Mouse (Mus musculus) midbrain, embryonic 13.5 days (tissue): ENCODE data around the gene Psmd6. TPM values are rescaled to one million over a fixed set of nuclear protein-coding genes. Genes with fewer than 3 reads are reported as not detected.

Experiments
- ATAC-seq: fragments of 200-750 bp; cut with Nextera tagmentation; 2 replicates; pipeline ENCODE4 v1.8.0; 2017; ENCODE audit warnings: mild to moderate bottlenecking, moderate TSS enrichment, moderate library complexity
- H3K27ac ChIP-seq: fragments of 300-500 bp; sonication (generic); 2 replicates; pipeline ENCODE4 v1.5.1; 2015; ENCODE audit warnings: inconsistent platforms, mild to moderate bottlenecking, moderate library complexity
- H3K27me3 ChIP-seq: fragments of 300-500 bp; sonication (generic); 2 replicates; pipeline ENCODE4 v1.6.1; 2015; ENCODE audit warnings: mild to moderate bottlenecking, inconsistent platforms
- H3K36me3 ChIP-seq: fragments of 300-500 bp; sonication (generic); 2 replicates; pipeline ENCODE4 v1.6.1; 2015; ENCODE audit warnings: mild to moderate bottlenecking, inconsistent platforms
- H3K4me1 ChIP-seq: fragments of 300-500 bp; sonication (generic); replicated peaks from 2 replicates; pipeline ENCODE4 v1.6.1; 2015; ENCODE audit warnings: inconsistent platforms
- H3K4me2 ChIP-seq: fragments of 300-500 bp; sonication (generic); replicated peaks from 2 replicates; pipeline ENCODE4 v1.6.1; 2015; ENCODE audit warnings: moderate library complexity, mild to moderate bottlenecking, inconsistent platforms
- H3K4me3 ChIP-seq: fragments of 300-500 bp; sonication (generic); replicated peaks from 2 replicates; pipeline ENCODE4 v1.5.1; 2015; ENCODE audit warnings: mild to moderate bottlenecking, inconsistent platforms
- H3K9ac ChIP-seq: fragments of 300-500 bp; sonication (generic); replicated peaks from 2 replicates; pipeline ENCODE4 v1.6.1; 2015; ENCODE audit warnings: mild to moderate bottlenecking, inconsistent platforms
- H3K9me3 ChIP-seq: fragments of 300-500 bp; sonication (generic); 2 replicates; pipeline ENCODE4 v1.6.1; 2016; ENCODE audit warnings: mild to moderate bottlenecking, inconsistent platforms
- WGBS: fragments of 180-500 bp; shearing (Covaris S2); methylation state at CpG from one replicate; pipeline ENCODE4 v1.1.7; 2015; 5-methylcytosine and 5-hydroxymethylcytosine counted together
- polyA plus RNA-seq: library from polyadenylated mRNA; unstranded; fragments of >200 nt; fragmentation: Nextera tagmentation; extraction: Ambion mirVana; gene quantifications from 2 replicates; pipeline ENCODE4 v1.2.1, GENCODE M21; 2015

Psmd6 gene
- polyA plus RNA-seq, 1 experiment from 2014 or later, result 285 TPM

GRCm38 (mm10) chr14:14083811-14084210, 37.0 kb downstream of the Psmd6 start:
- Histone ChIP-seq H3K9ac (no peak overlapping the region), H3K36me3 (peaks cover 7% of the 10 kb centered on the region), H3K4me2 (no peak overlapping the region), H3K4me1 (no peaks in the 10 kb centered on the region), H3K9me3 (no peaks in the 10 kb centered on the region), H3K4me3 (no peak overlapping the region), H3K27me3 (no peaks in the 10 kb centered on the region), H3K27ac (no peak overlapping the region)
- 97% methylated on average over 8 of the region's 8 CpGs for WGBS
- ATAC-seq, result no peak

GRCm38 (mm10) chr14:14080604-14081194, 40.1 kb downstream of the Psmd6 start:
- Histone ChIP-seq H3K27ac (no peak overlapping the region), H3K4me3 (no peak overlapping the region), H3K9me3 (no peaks in the 10 kb centered on the region), H3K4me2 (no peak overlapping the region), H3K27me3 (no peaks in the 10 kb centered on the region), H3K4me1 (no peaks in the 10 kb centered on the region), H3K36me3 (no peaks in the 10 kb centered on the region), H3K9ac (no peak overlapping the region)
- ATAC-seq, result no peak
- 92% methylated on average over 6 of the region's 6 CpGs for WGBS

- H3K27me3 ChIP-seq, result no peaks in the 10 kb centered on the region
- no peak overlapping the region; the same call in 1 of the 2 replicates for H3K9ac ChIP-seq
- WGBS, result 30% methylated on average over 4 of the region's 4 CpGs
- H3K4me1 ChIP-seq, result peaks cover 50% of the 10 kb centered on the region
- no peak for ATAC-seq
- H3K4me3 ChIP-seq, result no peak overlapping the region
- peak overlapping the region; percentile 83 for H3K27ac ChIP-seq
- no peaks in the 10 kb centered on the region for H3K9me3 ChIP-seq
- H3K4me2 ChIP-seq, result peak overlapping the region; percentile 11; the same call in 1 of the 2 replicates
- H3K36me3 ChIP-seq, result no peaks in the 10 kb centered on the region
These were observed 49.3 kb downstream of the Psmd6 start for GRCm38 (mm10) chr14:14071456-14071855.

DNA sequence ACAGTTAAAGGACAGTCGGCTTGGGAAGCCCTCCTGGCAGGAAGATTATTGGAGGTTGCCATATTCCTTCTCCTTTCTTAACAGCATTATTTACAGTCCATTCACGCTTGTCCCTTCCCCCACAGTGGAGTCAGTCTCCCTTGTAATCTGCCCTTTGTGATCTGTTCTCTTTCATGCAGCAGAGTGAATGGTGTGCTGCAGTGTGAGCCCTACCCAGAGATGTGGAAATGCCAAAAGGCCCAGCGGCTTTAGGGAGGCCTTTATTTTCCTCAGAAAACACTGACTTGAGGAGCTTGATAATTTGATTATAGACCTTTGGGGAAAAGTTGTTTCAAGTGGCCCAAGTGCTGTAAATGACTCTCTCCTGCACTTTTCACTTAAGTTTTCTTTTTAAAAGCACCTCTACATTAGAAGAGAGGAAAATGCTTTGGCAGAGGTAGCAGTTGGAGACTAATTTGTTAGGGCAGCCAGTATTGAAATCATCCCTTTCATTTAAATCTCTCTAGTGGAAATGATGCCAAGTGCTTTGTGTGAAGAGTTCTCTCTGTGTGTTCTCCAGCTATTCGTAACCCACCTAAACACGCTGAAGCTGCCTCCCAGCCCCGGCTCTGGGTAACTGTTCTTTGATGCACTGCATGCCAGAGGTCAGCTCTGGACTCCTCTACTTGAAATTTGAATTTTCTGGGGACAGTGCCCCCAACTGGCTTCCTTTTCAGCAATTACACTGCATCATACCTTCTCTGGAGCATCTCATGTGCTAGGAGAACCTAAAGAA, 50.1 kb downstream of the Psmd6 start:
- H3K36me3 ChIP-seq, result no peaks in the 10 kb centered on the region
- no peaks in the 10 kb centered on the region for H3K27me3 ChIP-seq
- H3K9me3 ChIP-seq, result no peaks in the 10 kb centered on the region
- peak overlapping the region; percentile 83 for H3K27ac ChIP-seq
- peak; percentile 94 for ATAC-seq
- H3K4me3 ChIP-seq, result no peak overlapping the region
- peaks cover 50% of the 10 kb centered on the region for H3K4me1 ChIP-seq
- peak overlapping the region; percentile 25 for H3K4me2 ChIP-seq
- H3K9ac ChIP-seq, result no peak overlapping the region
- 5% methylated on average over 6 of the region's 6 CpGs for WGBS

DNA sequence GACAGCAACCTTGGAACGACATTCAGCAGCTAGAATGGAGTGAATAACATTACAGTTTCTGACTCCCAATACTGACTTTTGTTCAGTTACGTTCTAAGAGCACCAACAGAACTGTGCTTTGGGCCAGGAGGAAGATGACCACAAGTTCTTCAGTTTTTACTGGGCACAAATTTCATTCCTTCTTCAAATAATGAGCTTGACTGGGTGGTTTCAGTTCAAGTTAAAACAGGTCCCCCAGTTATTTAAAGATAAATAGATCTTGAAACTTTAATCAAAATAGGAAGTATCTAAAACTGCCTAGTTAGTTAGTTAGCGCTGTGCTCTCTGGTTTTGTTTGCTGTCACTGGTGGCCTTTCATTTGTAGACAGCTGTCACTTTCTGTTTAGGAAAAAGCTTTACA, 52.2 kb downstream of the Psmd6 start:
- no peak overlapping the region for H3K4me3 ChIP-seq
- H3K9ac ChIP-seq, result no peak overlapping the region
- no peak overlapping the region for H3K4me2 ChIP-seq
- no peaks in the 10 kb centered on the region for H3K27me3 ChIP-seq
- ATAC-seq, result no peak
- H3K4me1 ChIP-seq, result peaks cover 61% of the 10 kb centered on the region
- WGBS, result 10% methylated on average over 3 of the region's 3 CpGs
- no peaks in the 10 kb centered on the region for H3K9me3 ChIP-seq
- no peaks in the 10 kb centered on the region for H3K36me3 ChIP-seq
- peak overlapping the region; percentile 79; the same call in 1 of the 2 replicates for H3K27ac ChIP-seq

DNA sequence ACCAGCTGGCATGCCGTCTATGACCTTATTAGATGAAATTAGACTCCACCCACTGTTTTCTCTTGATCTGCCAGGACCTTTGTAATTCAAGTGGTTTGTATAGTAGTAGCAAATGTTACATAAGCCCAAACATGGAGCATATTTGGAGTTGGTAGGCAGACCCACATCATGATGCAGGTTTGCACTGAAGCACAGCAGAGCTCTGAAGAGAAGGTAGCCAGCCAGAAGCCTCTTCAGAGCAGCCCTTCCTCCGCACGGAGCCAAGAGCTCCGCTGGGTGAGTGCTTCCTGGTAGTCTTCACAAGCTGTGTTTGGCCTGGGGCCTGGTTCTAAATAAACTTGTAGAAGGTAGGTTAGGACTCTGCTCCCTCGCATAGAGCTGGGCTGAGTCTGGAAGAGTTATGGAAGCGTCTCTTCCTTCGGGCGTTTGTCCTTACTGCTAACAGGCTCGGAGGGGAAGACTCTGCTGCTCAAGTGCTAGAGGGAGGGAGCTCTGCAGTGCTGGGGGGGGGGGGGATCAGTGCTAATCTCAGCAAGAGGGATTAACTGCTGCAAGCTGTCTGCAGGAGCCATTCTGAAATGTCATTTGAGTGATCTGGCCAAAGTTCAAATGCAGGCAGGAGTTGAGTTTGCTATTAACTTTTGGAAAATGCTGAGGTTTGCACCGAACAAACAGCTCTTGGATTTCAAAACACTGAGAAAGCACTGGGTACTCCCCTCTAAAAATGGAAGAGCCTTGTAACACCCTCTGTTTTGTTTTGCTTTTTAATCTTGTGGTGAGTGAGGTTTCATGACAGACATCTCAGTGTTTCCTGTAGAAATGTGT, 52.9 kb downstream of the Psmd6 start:
- Histone ChIP-seq H3K9me3 (no peaks in the 10 kb centered on the region), H3K4me1 (peaks cover 61% of the 10 kb centered on the region), H3K27me3 (no peaks in the 10 kb centered on the region), H3K36me3 (no peaks in the 10 kb centered on the region), H3K27ac (peak overlapping the region; percentile 79), H3K9ac (peak overlapping the region; percentile 44; the same call in 1 of the 2 replicates), H3K4me2 (peak overlapping the region; percentile 43), H3K4me3 (peak overlapping the region; percentile 20; the same call in 1 of the 2 replicates)
- ATAC-seq, result peak; percentile 14
- 4% methylated on average over 10 of the region's 10 CpGs for WGBS

- ATAC-seq, result no peak
- 65% methylated on average over 6 of the region's 6 CpGs for WGBS
- no peak overlapping the region for H3K27ac ChIP-seq
These were observed 54.5 kb downstream of the Psmd6 start for GRCm38 (mm10) chr14:14066241-14066640.

DNA sequence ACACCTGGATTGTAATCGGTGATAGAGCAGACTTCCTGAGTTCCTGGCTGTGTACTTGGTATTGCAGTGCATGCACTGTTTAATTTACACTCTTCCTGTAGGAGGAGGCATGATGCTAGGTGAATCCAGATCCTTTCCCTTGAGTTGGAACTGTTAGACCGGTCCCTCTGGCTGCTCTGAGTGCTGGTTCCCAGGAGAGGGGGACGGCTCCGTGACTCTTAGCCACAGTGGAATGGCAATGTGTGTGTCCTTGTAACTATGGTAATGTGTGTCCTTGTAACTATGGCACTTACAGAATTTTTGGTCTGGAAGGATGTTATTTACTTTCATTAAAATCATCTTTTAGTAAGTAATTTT, 55.7 kb downstream of the Psmd6 start:
- Histone ChIP-seq H3K4me2 (no peak overlapping the region), H3K4me3 (no peak overlapping the region), H3K27ac (no peak overlapping the region), H3K9me3 (no peaks in the 10 kb centered on the region), H3K36me3 (no peaks in the 10 kb centered on the region), H3K27me3 (no peaks in the 10 kb centered on the region), H3K9ac (no peak overlapping the region), H3K4me1 (peaks cover 35% of the 10 kb centered on the region)
- no peak for ATAC-seq
- 23% methylated on average over 4 of the region's 4 CpGs for WGBS

More at GRCm38 (mm10) chr14:14066241-14066640, 54.5 kb downstream of the Psmd6 start:
- Histone ChIP-seq H3K36me3 (no peaks in the 10 kb centered on the region), H3K9me3 (no peaks in the 10 kb centered on the region), H3K4me3 (no peak overlapping the region), H3K4me2 (no peak overlapping the region), H3K4me1 (peaks cover 46% of the 10 kb centered on the region), H3K27me3 (no peaks in the 10 kb centered on the region), H3K9ac (no peak overlapping the region)

GRCm38 (mm10) chr14:14064486-14065141, 56.2 kb downstream of the Psmd6 start:
- H3K4me3 ChIP-seq, result no peak overlapping the region
- H3K27me3 ChIP-seq, result no peaks in the 10 kb centered on the region
- no peak overlapping the region for H3K27ac ChIP-seq
- ATAC-seq, result peak; percentile 32; the same call in 1 of the 2 replicates
- no peak overlapping the region for H3K4me2 ChIP-seq
- no peaks in the 10 kb centered on the region for H3K36me3 ChIP-seq
- H3K9me3 ChIP-seq, result no peaks in the 10 kb centered on the region
- WGBS, result 18% methylated on average over 5 of the region's 5 CpGs
- peaks cover 30% of the 10 kb centered on the region for H3K4me1 ChIP-seq
- no peak overlapping the region for H3K9ac ChIP-seq

DNA sequence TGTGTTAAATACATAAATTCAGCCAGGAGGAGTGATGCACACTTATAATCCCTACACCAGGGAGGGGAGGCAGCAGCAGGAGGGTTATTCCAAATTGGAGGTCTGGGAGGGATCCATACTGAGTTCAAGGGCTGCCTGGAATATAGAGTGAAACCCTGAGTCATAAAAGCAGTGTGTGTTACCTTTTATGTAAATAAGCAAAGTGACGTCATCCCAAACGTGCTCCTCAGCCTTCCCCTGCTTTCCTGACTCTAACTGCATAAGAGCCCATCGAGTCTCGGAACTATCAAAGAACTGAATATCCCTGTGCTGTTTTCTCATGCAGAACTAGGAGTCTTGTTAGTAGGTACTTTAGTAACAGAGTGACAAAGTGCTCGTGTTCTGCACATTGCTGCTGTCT, 57.4 kb downstream of the Psmd6 start:
- 41% methylated on average over 5 of the region's 5 CpGs for WGBS
- no peak for ATAC-seq
- H3K27me3 ChIP-seq, result no peaks in the 10 kb centered on the region
- H3K9me3 ChIP-seq, result no peaks in the 10 kb centered on the region
- H3K4me2 ChIP-seq, result no peak overlapping the region
- no peak overlapping the region for H3K4me3 ChIP-seq
- 0 out of 2 replicates have a peak overlapping the region, but pooled peaks have one; percentile 19 for H3K27ac ChIP-seq
- peaks cover 20% of the 10 kb centered on the region for H3K4me1 ChIP-seq
- H3K36me3 ChIP-seq, result no peaks in the 10 kb centered on the region
- H3K9ac ChIP-seq, result no peak overlapping the region

- H3K36me3 ChIP-seq, result no peaks in the 10 kb centered on the region
- H3K9me3 ChIP-seq, result no peaks in the 10 kb centered on the region
- ATAC-seq, result no peak
- H3K9ac ChIP-seq, result no peak overlapping the region
- H3K4me1 ChIP-seq, result peaks cover 13% of the 10 kb centered on the region
- WGBS, result 73% methylated on average over 11 of the region's 11 CpGs
- no peak overlapping the region for H3K4me3 ChIP-seq
- no peak overlapping the region for H3K4me2 ChIP-seq
- no peaks in the 10 kb centered on the region for H3K27me3 ChIP-seq
- no peak overlapping the region for H3K27ac ChIP-seq
These were observed 58.1 kb downstream of the Psmd6 start for GRCm38 (mm10) chr14:14062531-14063245.
